In genomic region chr5:21553685-21554084, GRCm38 (mm10) we compare ENCODE assay signal across 15 mouse cellular contexts. TPM values are rescaled to one million over a fixed set of nuclear protein-coding genes. Genes with fewer than 3 reads are reported as not detected.
"Had no signal": no experiment of that assay in that cellular context is flagged by ENCODE, and none has a peak within 500 bp of the region (broad histone marks: within the 10 kb centered on the region; RNA-seq: fewer than 3 reads in every experiment).

No protein-coding gene starts in this region.

- H3K4me1 ChIP-seq: intestine, embryonic 15.5 days; liver, embryonic 15.5 days; megakaryocyte, embryonic 14.5 days; midbrain, embryonic 15.5 days; neural tube, embryonic 12.5 days had no signal

- H3K27me3 ChIP-seq: intestine, embryonic 15.5 days; liver, embryonic 15.5 days; midbrain, embryonic 15.5 days; neural tube, embryonic 12.5 days had no signal

- H3K4me2 ChIP-seq: intestine, embryonic 15.5 days; liver, embryonic 11.5 days; liver, embryonic 15.5 days; midbrain, embryonic 11.5 days; midbrain, embryonic 15.5 days; neural tube, embryonic 12.5 days had no signal

- ATAC-seq: intestine, embryonic 15.5 days; midbrain, embryonic 15.5 days had no signal

- H3K36me3 ChIP-seq: intestine, embryonic 15.5 days; liver, embryonic 15.5 days; midbrain, embryonic 15.5 days; neural tube, embryonic 12.5 days had no signal

- H3K4me3 ChIP-seq: intestine, embryonic 15.5 days; layer of hippocampus, adult 2 months; liver, embryonic 15.5 days; megakaryocyte, embryonic 14.5 days; midbrain, embryonic 15.5 days; neural tube, embryonic 12.5 days had no signal

- H3K9ac ChIP-seq: intestine, embryonic 15.5 days; liver, embryonic 15.5 days; midbrain, embryonic 15.5 days; neural tube, embryonic 12.5 days had no signal

- H3K9me3 ChIP-seq: intestine, embryonic 15.5 days; liver, embryonic 15.5 days; megakaryocyte, embryonic 14.5 days; midbrain, embryonic 15.5 days; neural tube, embryonic 12.5 days had no signal

- DNase-seq: kidney, adult 8-10 months; lung, postnatal 10 days; thymus, adult 2 months; thymus, postnatal 25 days had no signal

- H3K27ac ChIP-seq: intestine, embryonic 15.5 days; layer of hippocampus, adult 2 months; liver, embryonic 15.5 days; macrophage; midbrain, embryonic 15.5 days; neural tube, embryonic 12.5 days had no signal

RNA-seq across cellular contexts. Expression of gene Lrrc17, which starts 10.3 kb away (rescaled TPM):
- total RNA-seq: monocyte, adult 5-6 weeks; neutrophil, adult 5-6 weeks had no signal
- polyA plus RNA-seq: macrophage had no signal
